Mouse (Mus musculus) heart, embryonic 15.5 days (tissue): ENCODE measurements around the gene Cfap74. TPM values are rescaled to one million over a fixed set of nuclear protein-coding genes. Genes with fewer than 3 reads are reported as not detected.

Experiments
- ATAC-seq: fragments of 200-750 bp; cut with Nextera tagmentation; replicated peaks from 2 replicates; pipeline ENCODE4 v1.8.0; 2017; ENCODE audit warnings: low read depth, moderate TSS enrichment; ENCODE audit not compliant: insufficient number of reproducible peaks, insufficient read depth, low FRiP score
- H3K27ac ChIP-seq: fragments of 300-500 bp; sonication (generic); 2 replicates; pipeline ENCODE4 v1.5.1; 2015; ENCODE audit warnings: mild to moderate bottlenecking, inconsistent platforms
- H3K27me3 ChIP-seq: fragments of 300-500 bp; sonication (generic); 2 replicates; pipeline ENCODE4 v1.6.1; 2015; ENCODE audit warnings: inconsistent platforms
- H3K36me3 ChIP-seq: fragments of 300-500 bp; sonication (generic); 2 replicates; pipeline ENCODE4 v1.6.1; 2015; ENCODE audit warnings: mild to moderate bottlenecking, inconsistent platforms
- H3K4me1 ChIP-seq: fragments of 300-500 bp; sonication (generic); replicated peaks from 2 replicates; pipeline ENCODE4 v1.6.1; 2015; ENCODE audit warnings: inconsistent platforms
- H3K4me2 ChIP-seq: fragments of 300-500 bp; sonication (generic); 2 replicates; pipeline ENCODE4 v1.6.1; 2015; ENCODE audit warnings: inconsistent platforms, mild to moderate bottlenecking, moderate library complexity
- H3K4me3 ChIP-seq: fragments of 300-500 bp; sonication (generic); 2 replicates; pipeline ENCODE4 v1.5.1; 2015; ENCODE audit warnings: mild to moderate bottlenecking, inconsistent platforms
- H3K9ac ChIP-seq: fragments of 300-500 bp; sonication (generic); 2 replicates; pipeline ENCODE4 v1.6.1; 2015; ENCODE audit warnings: mild to moderate bottlenecking, inconsistent platforms
- H3K9me3 ChIP-seq: fragments of 300-500 bp; sonication (generic); replicated peaks from 2 replicates; pipeline ENCODE4 v1.6.1; 2016; ENCODE audit warnings: inconsistent platforms
- WGBS: fragments of 180-500 bp; shearing (Covaris S2); methylation state at CpG from one replicate; pipeline ENCODE4 v1.1.7; 2015; ENCODE audit warnings: mixed read lengths; 5-methylcytosine and 5-hydroxymethylcytosine counted together
- polyA plus RNA-seq: library from polyadenylated mRNA; unstranded; fragments of >200 nt; fragmentation: Nextera tagmentation; extraction: Ambion mirVana; gene quantifications from 2 replicates; pipeline ENCODE4 v1.2.1, GENCODE M21; 2015

The Cfap74 gene
- polyA plus RNA-seq, 1 experiment from 2014 or later: 0.60 TPM

GRCm38 (mm10) chr4:155501126-155501525 lies 92.1 kb downstream of the Cfap74 start:
- H3K9me3 ChIP-seq: no peaks in the 10 kb centered on the region
- H3K27me3 ChIP-seq: no peaks in the 10 kb centered on the region
- H3K4me3 ChIP-seq: no peak overlapping the region
- H3K4me2 ChIP-seq: no peak overlapping the region
- H3K9ac ChIP-seq: no peak overlapping the region
- peaks cover 19% of the 10 kb centered on the region for H3K4me1 ChIP-seq
- H3K36me3 ChIP-seq: no peaks in the 10 kb centered on the region
- H3K27ac ChIP-seq: no peak overlapping the region
- ATAC-seq: no peak
- 84% methylated on average over 2 of the region's 2 CpGs for WGBS

GRCm38 (mm10) chr4:155505067-155505466 lies 96.1 kb downstream of the Cfap74 start:
- ATAC-seq: no peak
- no peak overlapping the region for H3K9ac ChIP-seq
- no peaks in the 10 kb centered on the region for H3K9me3 ChIP-seq
- peaks cover 25% of the 10 kb centered on the region for H3K4me1 ChIP-seq
- H3K4me2 ChIP-seq: no peak overlapping the region
- peak overlapping the region; percentile 16; the same call in 1 of the 2 replicates for H3K27ac ChIP-seq
- WGBS: 59% methylated on average over 8 of the region's 8 CpGs
- H3K36me3 ChIP-seq: no peaks in the 10 kb centered on the region
- no peak overlapping the region for H3K4me3 ChIP-seq
- no peaks in the 10 kb centered on the region for H3K27me3 ChIP-seq

GRCm38 (mm10) chr4:155505671-155506295 lies 96.8 kb downstream of the Cfap74 start:
- WGBS: 78% methylated on average over 5 of the region's 5 CpGs
- no peak for ATAC-seq
- Histone ChIP-seq H3K4me2 (no peak overlapping the region), H3K4me3 (no peak overlapping the region), H3K27ac (no peak overlapping the region), H3K9me3 (no peaks in the 10 kb centered on the region), H3K9ac (no peak overlapping the region), H3K4me1 (peaks cover 26% of the 10 kb centered on the region), H3K36me3 (no peaks in the 10 kb centered on the region), H3K27me3 (no peaks in the 10 kb centered on the region)

GRCm38 (mm10) chr4:155508614-155509013 lies 99.6 kb downstream of the Cfap74 start:
- no peaks in the 10 kb centered on the region for H3K9me3 ChIP-seq
- 77% methylated on average over 4 of the region's 4 CpGs for WGBS
- ATAC-seq: no peak
- H3K27ac ChIP-seq: no peak overlapping the region
- H3K4me3 ChIP-seq: no peak overlapping the region
- H3K36me3 ChIP-seq: no peaks in the 10 kb centered on the region
- no peak overlapping the region for H3K9ac ChIP-seq
- H3K4me1 ChIP-seq: peaks cover 23% of the 10 kb centered on the region
- H3K4me2 ChIP-seq: no peak overlapping the region
- no peaks in the 10 kb centered on the region for H3K27me3 ChIP-seq

- WGBS: 82% methylated on average over 1 of the region's 1 CpGs
- Histone ChIP-seq H3K4me3 (no peak overlapping the region), H3K36me3 (no peaks in the 10 kb centered on the region)
Measured at GRCm38 (mm10) chr4:155510981-155511380, 102.0 kb downstream of the Cfap74 start.

GRCm38 (mm10) chr4:155514810-155515209 lies 105.8 kb downstream of the Cfap74 start:
- Histone ChIP-seq H3K9me3 (no peaks in the 10 kb centered on the region), H3K4me3 (no peak overlapping the region), H3K36me3 (no peaks in the 10 kb centered on the region), H3K4me2 (no peak overlapping the region), H3K27ac (no peak overlapping the region), H3K27me3 (no peaks in the 10 kb centered on the region), H3K4me1 (peaks cover 5% of the 10 kb centered on the region; the same call in 1 of the 2 replicates), H3K9ac (no peak overlapping the region)
- ATAC-seq: no peak
- WGBS: 95% methylated on average over 2 of the region's 2 CpGs

More at GRCm38 (mm10) chr4:155510981-155511380, 102.0 kb downstream of the Cfap74 start:
- H3K9me3 ChIP-seq: no peaks in the 10 kb centered on the region
- ATAC-seq: no peak
- H3K9ac ChIP-seq: no peak overlapping the region
- H3K27ac ChIP-seq: no peak overlapping the region
- H3K27me3 ChIP-seq: no peaks in the 10 kb centered on the region
- H3K4me1 ChIP-seq: peaks cover 13% of the 10 kb centered on the region
- no peak overlapping the region for H3K4me2 ChIP-seq

Other genes starting within 250 kb of the Cfap74 start
- gene Ski, start 186.6 kb upstream of the Cfap74 start, polyA plus RNA-seq: 11.0 and 13.6 TPM in 2 replicates
- 64.7 and 67.7 TPM in 2 replicates for gene Faap20, start 159.4 kb upstream of the Cfap74 start, polyA plus RNA-seq
- gene Prkcz, start 47.8 kb upstream of the Cfap74 start, polyA plus RNA-seq: 6.3 and 7.3 TPM in 2 replicates
- 0.06 TPM in 1 of 2 replicates, not detected in the other for gene Gabrd, start 11.1 kb upstream of the Cfap74 start, polyA plus RNA-seq
- not detected in 2 replicates for gene Tmem52, start 59.9 kb downstream of the Cfap74 start, polyA plus RNA-seq
- gene Gnb1, start 82.2 kb downstream of the Cfap74 start, polyA plus RNA-seq: 308 and 345 TPM in 2 replicates
- gene Nadk, start 153.2 kb downstream of the Cfap74 start, polyA plus RNA-seq: 40.9 and 55.3 TPM in 2 replicates
- gene Slc35e2, start 192.2 kb downstream of the Cfap74 start, polyA plus RNA-seq: 5.8 and 6.7 TPM in 2 replicates
- gene Cdk11b, start 215.7 kb downstream of the Cfap74 start, polyA plus RNA-seq: 38.4 and 41.8 TPM in 2 replicates
- not detected in 2 replicates for gene Gm10563, start 236.2 kb downstream of the Cfap74 start, polyA plus RNA-seq
- 65.5 and 74.9 TPM in 2 replicates for gene Mmp23, start 244.2 kb downstream of the Cfap74 start, polyA plus RNA-seq